Mouse (Mus musculus) right cerebral cortex, postnatal 10 days (tissue): ENCODE measurements at regions not wholly inside any gene's neighbourhood (a gene's known extent, or its start where the extent isn't known, plus 50 kb on each side); places are given as distances from the start of the nearest gene placed in this dataset.
A peak's percentile ranks its signal among the peaks of the same experiment; 100 is the strongest.

Experiments used
- DNase-seq, 2 experiments: peaks; one replicate each; pipeline ENCODE4 v3.0.0; 2021; ENCODE audit warnings: low spot score in 2 of 2

GRCm38 (mm10) chr2:128301709-128302108 is 175.9 kb downstream of the Bcl2l11 start:
- DNase-seq, result no peak

GRCm38 (mm10) chr2:128304063-128304712 is 178.3 kb downstream of the Bcl2l11 start:
- no peak for DNase-seq

- no peak for DNase-seq
Observed at GRCm38 (mm10) chr2:128306693-128307092, 180.9 kb downstream of the Bcl2l11 start.

- no peak for DNase-seq
Observed at GRCm38 (mm10) chr2:128309541-128310030, 183.7 kb downstream of the Bcl2l11 start.

- DNase-seq, result peak; percentile 92 to 93
Observed at GRCm38 (mm10) chr2:128310081-128310480, 184.2 kb downstream of the Bcl2l11 start.

- DNase-seq, result peak; percentile 82 to 86
Observed at GRCm38 (mm10) chr2:128312084-128312594, 186.3 kb downstream of the Bcl2l11 start.

- DNase-seq, result no peak
Observed at GRCm38 (mm10) chr2:128312659-128313581, 187.1 kb downstream of the Bcl2l11 start.

- DNase-seq, result no peak
Observed at GRCm38 (mm10) chr2:128313582-128313918, 187.7 kb downstream of the Bcl2l11 start.

GRCm38 (mm10) chr2:128313948-128314347 is 188.1 kb downstream of the Bcl2l11 start:
- DNase-seq, result no peak

GRCm38 (mm10) chr2:128316516-128316915 is 190.7 kb downstream of the Bcl2l11 start:
- no peak for DNase-seq

- DNase-seq, result no peak
Observed at GRCm38 (mm10) chr2:128318266-128318665, 192.4 kb downstream of the Bcl2l11 start.

GRCm38 (mm10) chr2:128318956-128319355 is 193.1 kb downstream of the Bcl2l11 start:
- DNase-seq, result no peak

- no peak for DNase-seq
Observed at GRCm38 (mm10) chr2:128321475-128321874, 195.6 kb downstream of the Bcl2l11 start.

- peak in 1 of 2 experiments; percentile 54 for DNase-seq
Observed at GRCm38 (mm10) chr2:128324256-128325096, 198.6 kb downstream of the Bcl2l11 start.

- no peak for DNase-seq
Observed at GRCm38 (mm10) chr2:128325097-128325421, 199.2 kb downstream of the Bcl2l11 start.

GRCm38 (mm10) chr2:128325456-128325855 is 199.6 kb downstream of the Bcl2l11 start:
- DNase-seq, result no peak

GRCm38 (mm10) chr2:128330833-128331232 is 205.0 kb downstream of the Bcl2l11 start:
- DNase-seq, result no peak

- no peak for DNase-seq
Observed at GRCm38 (mm10) chr2:128331275-128331674, 205.4 kb downstream of the Bcl2l11 start.

GRCm38 (mm10) chr2:128331681-128332080 is 205.8 kb downstream of the Bcl2l11 start:
- no peak for DNase-seq

GRCm38 (mm10) chr2:128333401-128334142 is 207.7 kb downstream of the Bcl2l11 start:
- DNase-seq, result no peak

GRCm38 (mm10) chr2:128334143-128334470 is 208.3 kb downstream of the Bcl2l11 start:
- DNase-seq, result no peak
